Mouse (Mus musculus): ENCODE measurements around the gene Ptpn21. TPM values are rescaled to one million over a fixed set of nuclear protein-coding genes. Genes with fewer than 3 reads are reported as not detected.

Ptpn21 gene
- polyA plus RNA-seq, 1 experiment from 2014 or later = 4.3 TPM

DNA sequence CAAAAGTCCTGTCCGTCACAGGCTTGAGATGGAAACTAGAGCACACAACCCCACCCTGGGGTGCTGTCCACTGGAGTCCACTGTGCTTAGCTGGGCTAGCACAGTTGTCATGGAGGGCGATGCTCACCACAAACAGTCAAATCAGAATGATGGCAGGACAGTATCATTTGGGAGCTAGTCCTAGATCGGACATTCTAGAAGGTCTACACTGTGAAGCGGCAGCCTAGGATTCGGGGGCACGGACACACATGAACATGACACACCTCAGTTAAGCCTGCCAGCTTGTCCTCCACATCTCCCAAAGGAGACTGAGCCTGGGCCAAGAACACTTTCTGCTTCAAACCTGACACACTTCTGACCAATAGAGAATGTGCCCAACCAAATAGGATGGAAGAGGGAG is 60.3 kb downstream of the Ptpn21 start:
- Histone ChIP-seq H3K9me3 (ENCODE audit: control insufficient read depth) (no peaks in the 10 kb centered on the region), H3K9ac (ENCODE audit: low read depth, low read length) (no peak overlapping the region), H3K4me3 (ENCODE audit: low read depth, low read length) (no peak overlapping the region), H3K27me3 (replicated peaks; ENCODE audit: control insufficient read depth, insufficient read depth, low read length) (no peaks in the 10 kb centered on the region), H3K27ac (ENCODE audit: low read depth, low read length) (no peak overlapping the region), H3K36me3 (ENCODE audit: control insufficient read depth, insufficient read depth) (peaks cover 34% of the 10 kb centered on the region), H3K4me1 (replicated peaks; ENCODE audit: control insufficient read depth, insufficient read depth, low read length) (no peaks in the 10 kb centered on the region), H3K4me2 (replicated peaks; ENCODE audit: low read depth) (no peak overlapping the region)
- no peak for ATAC-seq
- WGBS = 97% methylated on average over 6 of the region's 6 CpGs
- no peak for TF ChIP-seq CTCF (IDR thresholded peaks at IDR 0.05; ENCODE audit: low read depth)

GRCm38 (mm10) chr12:98674627-98675143 is 62.5 kb downstream of the Ptpn21 start:
- H3K4me1 ChIP-seq (replicated peaks; ENCODE audit: control insufficient read depth, insufficient read depth, low read length) = no peaks in the 10 kb centered on the region
- no peaks in the 10 kb centered on the region for H3K27me3 ChIP-seq (replicated peaks; ENCODE audit: control insufficient read depth, insufficient read depth, low read length)
- peak; percentile 79 for TF ChIP-seq CTCF (IDR thresholded peaks at IDR 0.05; ENCODE audit: low read depth)
- H3K9ac ChIP-seq (ENCODE audit: low read depth, low read length) = no peak overlapping the region
- no peak overlapping the region; the same call in 1 of the 2 replicates for H3K27ac ChIP-seq (ENCODE audit: low read depth, low read length)
- peak; percentile 93 for ATAC-seq
- H3K4me2 ChIP-seq (replicated peaks; ENCODE audit: low read depth) = peak overlapping the region; percentile 61
- peaks cover 15% of the 10 kb centered on the region for H3K36me3 ChIP-seq (ENCODE audit: control insufficient read depth, insufficient read depth)
- 19% methylated on average over 9 of the region's 9 CpGs for WGBS
- no peaks in the 10 kb centered on the region for H3K9me3 ChIP-seq (ENCODE audit: control insufficient read depth)
- H3K4me3 ChIP-seq (ENCODE audit: low read depth, low read length) = peak overlapping the region; percentile 25

- no peak for ATAC-seq
- Histone ChIP-seq H3K27me3 (replicated peaks; ENCODE audit: control insufficient read depth, insufficient read depth, low read length) (no peaks in the 10 kb centered on the region), H3K4me3 (ENCODE audit: low read depth, low read length) (no peak overlapping the region), H3K4me2 (replicated peaks; ENCODE audit: low read depth) (no peak overlapping the region), H3K9ac (ENCODE audit: low read depth, low read length) (no peak overlapping the region), H3K4me1 (replicated peaks; ENCODE audit: control insufficient read depth, insufficient read depth, low read length) (no peaks in the 10 kb centered on the region), H3K27ac (ENCODE audit: low read depth, low read length) (no peak overlapping the region), H3K36me3 (ENCODE audit: control insufficient read depth, insufficient read depth) (peaks cover 7% of the 10 kb centered on the region), H3K9me3 (ENCODE audit: control insufficient read depth) (no peaks in the 10 kb centered on the region)
- no peak for TF ChIP-seq CTCF (IDR thresholded peaks at IDR 0.05; ENCODE audit: low read depth)
- 72% methylated on average over 6 of the region's 6 CpGs for WGBS
Observed at GRCm38 (mm10) chr12:98673879-98674278, 63.3 kb downstream of the Ptpn21 start.

- no peaks in the 10 kb centered on the region for H3K27me3 ChIP-seq (replicated peaks; ENCODE audit: control insufficient read depth, insufficient read depth, low read length)
- WGBS = 74% methylated on average over 4 of the region's 4 CpGs
- no peaks in the 10 kb centered on the region for H3K36me3 ChIP-seq (ENCODE audit: control insufficient read depth, insufficient read depth)
- no peak overlapping the region for H3K4me3 ChIP-seq (ENCODE audit: low read depth, low read length)
- no peaks in the 10 kb centered on the region for H3K4me1 ChIP-seq (replicated peaks; ENCODE audit: control insufficient read depth, insufficient read depth, low read length)
- H3K27ac ChIP-seq (ENCODE audit: low read depth, low read length) = no peak overlapping the region
- TF ChIP-seq CTCF (IDR thresholded peaks at IDR 0.05; ENCODE audit: low read depth) = no peak
- no peak for ATAC-seq
- no peak overlapping the region for H3K4me2 ChIP-seq (replicated peaks; ENCODE audit: low read depth)
- H3K9me3 ChIP-seq (ENCODE audit: control insufficient read depth) = no peaks in the 10 kb centered on the region
- no peak overlapping the region for H3K9ac ChIP-seq (ENCODE audit: low read depth, low read length)
Observed at GRCm38 (mm10) chr12:98670429-98670828, 66.8 kb downstream of the Ptpn21 start.

DNA sequence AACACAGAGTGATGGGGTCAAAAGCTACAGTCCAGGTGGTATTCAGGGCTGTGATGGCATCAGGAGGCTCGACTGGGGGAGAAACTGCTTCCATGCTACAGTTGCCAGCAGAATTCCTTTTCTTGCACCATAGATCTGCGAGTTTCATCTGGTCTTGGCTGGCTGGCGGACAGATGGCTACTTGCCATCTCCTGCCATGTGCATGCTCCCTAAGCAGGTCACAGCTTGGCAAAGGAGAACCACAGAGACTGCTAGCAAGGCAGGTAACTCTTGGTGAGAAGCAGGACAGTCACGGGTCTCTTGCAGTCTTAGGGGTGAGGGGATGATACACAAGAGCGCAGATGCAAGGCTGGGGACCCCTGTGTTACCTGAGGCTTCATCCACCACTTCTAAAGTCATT is 67.3 kb downstream of the Ptpn21 start:
- ATAC-seq = no peak
- Histone ChIP-seq H3K27ac (ENCODE audit: low read depth, low read length) (no peak overlapping the region), H3K4me3 (ENCODE audit: low read depth, low read length) (no peak overlapping the region), H3K36me3 (ENCODE audit: control insufficient read depth, insufficient read depth) (0 out of 2 replicates have a peak, but pooled peaks cover 2% of the 10 kb centered on the region), H3K9me3 (ENCODE audit: control insufficient read depth) (no peaks in the 10 kb centered on the region), H3K27me3 (replicated peaks; ENCODE audit: control insufficient read depth, insufficient read depth, low read length) (no peaks in the 10 kb centered on the region), H3K4me2 (replicated peaks; ENCODE audit: low read depth) (no peak overlapping the region), H3K9ac (ENCODE audit: low read depth, low read length) (no peak overlapping the region), H3K4me1 (replicated peaks; ENCODE audit: control insufficient read depth, insufficient read depth, low read length) (no peaks in the 10 kb centered on the region)
- WGBS = 89% methylated on average over 5 of the region's 5 CpGs
- no peak for TF ChIP-seq CTCF (IDR thresholded peaks at IDR 0.05; ENCODE audit: low read depth)

GRCm38 (mm10) chr12:98669086-98669485 is 68.1 kb downstream of the Ptpn21 start:
- Histone ChIP-seq H3K27me3 (replicated peaks; ENCODE audit: control insufficient read depth, insufficient read depth, low read length) (no peaks in the 10 kb centered on the region), H3K9ac (ENCODE audit: low read depth, low read length) (no peak overlapping the region), H3K36me3 (ENCODE audit: control insufficient read depth, insufficient read depth) (0 out of 2 replicates have a peak, but pooled peaks cover 2% of the 10 kb centered on the region), H3K9me3 (ENCODE audit: control insufficient read depth) (no peaks in the 10 kb centered on the region), H3K4me1 (replicated peaks; ENCODE audit: control insufficient read depth, insufficient read depth, low read length) (no peaks in the 10 kb centered on the region), H3K4me2 (replicated peaks; ENCODE audit: low read depth) (no peak overlapping the region), H3K4me3 (ENCODE audit: low read depth, low read length) (no peak overlapping the region), H3K27ac (ENCODE audit: low read depth, low read length) (no peak overlapping the region)
- ATAC-seq = no peak
- no peak for TF ChIP-seq CTCF (IDR thresholded peaks at IDR 0.05; ENCODE audit: low read depth)
- WGBS = 77% methylated on average over 10 of the region's 10 CpGs
